Mouse (Mus musculus): ENCODE measurements around the gene Proser3. TPM values are rescaled to one million over a fixed set of nuclear protein-coding genes. Genes with fewer than 3 reads are reported as not detected.

Proser3 gene
- polyA plus RNA-seq, 1 experiment from 2014 or later = 5.2 TPM

- peak overlapping the region; percentile 98 for H3K9ac ChIP-seq (ENCODE audit: low read depth, low read length)
These were observed 37.6 kb upstream of the Proser3 start for GRCm38 (mm10) chr7:30589435-30590301.

GRCm38 (mm10) chr7:30588676-30589434, 36.8 kb upstream of the Proser3 start, which contains the start of gene Kmt2b:
Gene Kmt2b (minus strand): TSS chr7:30588726.
- Histone ChIP-seq H3K27ac (peak within 1 kb of the TSS; percentile 93), H3K4me2 (ENCODE audit: low read length) (peak within 1 kb of the TSS; percentile 91), H3K36me3 (ENCODE audit: insufficient read depth, low read length) (peaks cover 26% of the 10 kb centered on the region), H3K9ac (ENCODE audit: low read depth, low read length) (peak within 1 kb of the TSS; percentile 98), H3K27me3 (ENCODE audit: insufficient read depth, low read length) (no peaks in the 10 kb centered on the region), H3K4me1 (replicated peaks; ENCODE audit: insufficient read depth, low read length) (peaks cover 12% of the 10 kb centered on the region), H3K4me3 (replicated peaks; ENCODE audit: low read depth, low read length) (peak within 1 kb of the TSS; percentile 99), H3K9me3 (replicated peaks; ENCODE audit: low read length) (no peaks in the 10 kb centered on the region)
- DNase-seq (ENCODE audit: low spot score) (peak; percentile 99), ATAC-seq (replicated peaks; ENCODE audit: low FRiP score, low read depth) (peak; percentile 95)
- no peak; the same call in 1 of the 2 replicates for TF ChIP-seq CTCF (IDR thresholded peaks at IDR 0.05; ENCODE audit: low read depth)
- WGBS = 1% methylated on average over 45 of the region's 68 CpGs

More at GRCm38 (mm10) chr7:30589435-30590301, 37.6 kb upstream of the Proser3 start:
- Histone ChIP-seq H3K9me3 (replicated peaks; ENCODE audit: low read length) (no peaks in the 10 kb centered on the region), H3K27ac (peak overlapping the region; percentile 93), H3K27me3 (ENCODE audit: insufficient read depth, low read length) (no peaks in the 10 kb centered on the region), H3K4me1 (replicated peaks; ENCODE audit: insufficient read depth, low read length) (peaks cover 12% of the 10 kb centered on the region), H3K4me3 (replicated peaks; ENCODE audit: low read depth, low read length) (peak overlapping the region; percentile 99), H3K36me3 (ENCODE audit: insufficient read depth, low read length) (peaks cover 18% of the 10 kb centered on the region), H3K4me2 (ENCODE audit: low read length) (peak overlapping the region; percentile 91)
- peak; percentile 94 for TF ChIP-seq CTCF (IDR thresholded peaks at IDR 0.05; ENCODE audit: low read depth)
- WGBS = 21% methylated on average over 40 of the region's 40 CpGs
- peak; percentile 95 for DNase-seq (ENCODE audit: low spot score)
- ATAC-seq (replicated peaks; ENCODE audit: low FRiP score, low read depth) = peak; percentile 65

- peak overlapping the region; percentile 99 for H3K4me3 ChIP-seq (replicated peaks; ENCODE audit: low read depth, low read length)
- no peaks in the 10 kb centered on the region for H3K27me3 ChIP-seq (ENCODE audit: insufficient read depth, low read length)
- peak overlapping the region; percentile 93 for H3K27ac ChIP-seq
- peak; percentile 57 for DNase-seq (ENCODE audit: low spot score)
- peaks cover 33% of the 10 kb centered on the region for H3K36me3 ChIP-seq (ENCODE audit: insufficient read depth, low read length)
- TF ChIP-seq CTCF (IDR thresholded peaks at IDR 0.05; ENCODE audit: low read depth) = no peak
- WGBS = under 1% methylated on average over 66 of the region's 67 CpGs
- no peaks in the 10 kb centered on the region for H3K9me3 ChIP-seq (replicated peaks; ENCODE audit: low read length)
- peak; percentile 9 for ATAC-seq (replicated peaks; ENCODE audit: low FRiP score, low read depth)
- peaks cover 12% of the 10 kb centered on the region for H3K4me1 ChIP-seq (replicated peaks; ENCODE audit: insufficient read depth, low read length)
- peak overlapping the region; percentile 98 for H3K9ac ChIP-seq (ENCODE audit: low read depth, low read length)
- peak overlapping the region; percentile 91 for H3K4me2 ChIP-seq (ENCODE audit: low read length)
These were observed 36.0 kb upstream of the Proser3 start for GRCm38 (mm10) chr7:30587842-30588667.

GRCm38 (mm10) chr7:30586455-30587020, 34.4 kb upstream of the Proser3 start:
- no peak overlapping the region for H3K9ac ChIP-seq (ENCODE audit: low read depth, low read length)

GRCm38 (mm10) chr7:30585170-30585569, 33.1 kb upstream of the Proser3 start:
- Histone ChIP-seq H3K4me3 (replicated peaks; ENCODE audit: low read depth, low read length) (no peak overlapping the region), H3K36me3 (ENCODE audit: insufficient read depth, low read length) (peaks cover 57% of the 10 kb centered on the region), H3K9me3 (replicated peaks; ENCODE audit: low read length) (no peaks in the 10 kb centered on the region), H3K27me3 (ENCODE audit: insufficient read depth, low read length) (no peaks in the 10 kb centered on the region), H3K4me2 (ENCODE audit: low read length) (no peak overlapping the region), H3K4me1 (replicated peaks; ENCODE audit: insufficient read depth, low read length) (peaks cover 12% of the 10 kb centered on the region), H3K27ac (no peak overlapping the region), H3K9ac (ENCODE audit: low read depth, low read length) (no peak overlapping the region)
- TF ChIP-seq CTCF (IDR thresholded peaks at IDR 0.05; ENCODE audit: low read depth) = no peak
- 94% methylated on average over 7 of the region's 7 CpGs for WGBS
- ATAC-seq (replicated peaks; ENCODE audit: low FRiP score, low read depth) (no peak), DNase-seq (ENCODE audit: low spot score) (no peak)

More at GRCm38 (mm10) chr7:30586455-30587020, 34.4 kb upstream of the Proser3 start:
- ATAC-seq (replicated peaks; ENCODE audit: low FRiP score, low read depth) (no peak), DNase-seq (ENCODE audit: low spot score) (no peak)
- Histone ChIP-seq H3K4me3 (replicated peaks; ENCODE audit: low read depth, low read length) (no peak overlapping the region), H3K9me3 (replicated peaks; ENCODE audit: low read length) (no peaks in the 10 kb centered on the region), H3K4me2 (ENCODE audit: low read length) (peak overlapping the region; percentile 91; the same call in 1 of the 2 replicates), H3K4me1 (replicated peaks; ENCODE audit: insufficient read depth, low read length) (peaks cover 12% of the 10 kb centered on the region), H3K36me3 (ENCODE audit: insufficient read depth, low read length) (peaks cover 48% of the 10 kb centered on the region), H3K27me3 (ENCODE audit: insufficient read depth, low read length) (no peaks in the 10 kb centered on the region), H3K27ac (no peak overlapping the region)
- TF ChIP-seq CTCF (IDR thresholded peaks at IDR 0.05; ENCODE audit: low read depth) = no peak
- WGBS = 86% methylated on average over 28 of the region's 28 CpGs
